Mouse (Mus musculus) lung, adult 2 months (tissue): Measurements from ENCODE around the gene Mpv17l.
A peak's percentile ranks its signal among the peaks of the same experiment; 100 is the strongest.

Experiments used
- CTCF ChIP-seq: fragments of 200-500 bp; IDR thresholded peaks from 2 replicates; pipeline ENCODE4 v1.5.1; 2011; ENCODE audit warnings: mild to moderate bottlenecking, low read length, control low read depth; ENCODE audit not compliant: insufficient read depth
- POLR2A ChIP-seq: fragments of 200-500 bp; IDR thresholded peaks from 2 replicates; pipeline ENCODE4 v1.6.1; 2011; ENCODE audit warnings: low read depth, mild to moderate bottlenecking, control low read depth, low read length, borderline replicate concordance; ENCODE audit errors: extremely low read depth

DNA sequence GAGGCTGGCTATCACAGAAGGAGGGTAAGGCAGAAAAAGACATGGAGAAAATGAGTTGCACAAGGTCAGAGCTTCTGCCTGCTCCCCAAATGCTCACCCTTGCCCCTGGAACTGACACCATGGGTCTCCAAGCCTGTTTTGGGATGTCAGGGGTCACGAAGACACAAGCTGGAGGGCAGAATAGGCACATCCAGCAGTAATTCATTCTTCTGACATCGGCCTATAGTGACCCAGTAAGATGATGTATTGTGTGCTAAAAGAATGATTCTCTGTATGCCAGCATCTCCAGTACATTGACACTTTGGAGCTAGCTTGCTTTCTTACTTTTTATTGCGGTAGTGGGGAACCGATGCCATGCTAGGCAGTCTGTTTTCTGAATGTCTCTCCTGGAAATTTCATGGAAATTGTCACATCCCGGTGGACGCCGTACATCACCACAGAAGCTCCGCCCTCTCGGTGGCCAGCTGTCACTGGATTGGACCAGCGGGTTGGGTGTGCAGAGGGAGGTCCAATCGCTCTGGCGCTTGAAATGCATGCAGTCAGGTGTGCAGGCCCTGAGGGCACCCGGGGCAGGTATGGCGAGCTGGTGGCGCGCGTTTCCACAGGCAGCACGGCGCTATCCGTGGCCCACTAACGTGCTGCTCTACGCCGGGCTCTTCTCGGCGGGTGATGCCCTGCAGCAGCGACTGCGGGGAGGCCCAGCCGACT is 37.3 kb downstream of the Mpv17l start:
- TF ChIP-seq CTCF (no peak), POLR2A (peak; percentile 53; the same call in 1 of the 2 replicates)
